Mouse (Mus musculus) E14TG2a.4 (cell line): ENCODE data around the gene Xylb.
A peak's percentile ranks its signal among the peaks of the same experiment; 100 is the strongest.

Source experiments
- H3K27me3 ChIP-seq: 2 replicates; pipeline ENCODE4 v1.6.1; 2014; ENCODE audit warnings: low read length, control low read depth; ENCODE audit not compliant: insufficient read depth
- H3K36me3 ChIP-seq: 2 replicates; pipeline ENCODE4 v1.6.1; 2014; ENCODE audit warnings: low read length, control low read depth; ENCODE audit not compliant: insufficient read depth
- H3K4me1 ChIP-seq: replicated peaks from 2 replicates; pipeline ENCODE4 v1.6.1; 2014; ENCODE audit warnings: low read depth, low read length, control low read depth
- H3K4me3 ChIP-seq: replicated peaks from 2 replicates; pipeline ENCODE4 v1.5.1; 2014; ENCODE audit warnings: mild to moderate bottlenecking, low read length
- H3K9me3 ChIP-seq: 2 replicates; pipeline ENCODE4 v1.6.1; 2014; ENCODE audit warnings: low read length, control low read depth
- CTCF ChIP-seq: conservative IDR thresholded peaks from 2 replicates; pipeline ENCODE4 v1.5.1; 2014; ENCODE audit warnings: low read length
- NANOG ChIP-seq: IDR thresholded peaks from 2 replicates; pipeline ENCODE4 v1.6.1; 2014; ENCODE audit warnings: borderline replicate concordance, low read length, mixed read lengths
- POU5F1 ChIP-seq: IDR thresholded peaks from 2 replicates; pipeline ENCODE4 v1.6.1; 2014; ENCODE audit warnings: low read length, borderline replicate concordance

Xylb gene

DNA sequence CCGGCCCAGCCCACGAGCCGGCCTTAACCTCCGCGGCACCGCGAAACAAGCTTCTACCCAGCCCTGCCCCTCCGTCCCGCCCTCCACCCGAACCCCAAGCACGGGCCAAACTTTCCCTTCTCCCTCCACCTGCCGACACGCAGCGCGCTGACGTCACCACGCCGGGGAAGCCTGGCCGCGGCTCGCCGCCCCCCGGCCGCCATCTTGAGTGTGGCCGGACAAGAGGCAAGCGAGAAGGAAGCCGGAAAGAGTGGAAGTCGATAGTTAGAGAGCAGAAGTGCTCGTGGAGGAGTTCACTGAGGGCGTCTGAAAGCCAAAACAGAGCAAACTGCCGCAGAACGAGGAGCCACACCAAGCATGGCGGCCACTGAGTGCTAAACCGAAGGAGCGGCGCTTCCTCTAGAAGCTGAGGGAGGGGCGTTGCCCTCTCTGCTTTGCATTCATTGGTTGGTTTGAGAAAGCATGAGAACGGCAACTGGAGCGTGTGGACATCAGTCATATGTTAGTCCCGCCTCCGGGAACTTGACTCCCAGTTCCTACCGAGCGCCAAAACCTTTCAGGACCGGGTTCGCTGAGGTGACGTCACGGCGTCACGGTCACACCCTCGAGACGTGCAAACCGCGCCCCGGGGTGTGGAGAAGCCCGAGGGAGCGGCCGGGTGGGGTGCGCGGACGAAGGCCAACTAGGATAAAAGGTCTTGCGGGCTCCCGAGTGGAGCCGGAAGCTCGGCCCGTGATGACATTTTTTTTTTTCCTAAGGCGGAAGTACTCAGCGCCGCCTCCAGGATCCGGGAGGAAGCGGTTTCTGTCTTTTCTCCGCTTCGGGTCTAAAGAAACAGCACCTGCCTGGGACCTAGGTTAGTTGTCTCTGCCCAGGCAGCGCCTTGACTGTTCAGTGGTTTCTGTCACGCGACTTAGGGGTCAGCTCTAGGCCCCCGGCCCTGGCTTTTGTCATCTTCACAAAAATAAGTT lies 34.6 kb upstream of the Xylb start, which contains the start of gene Oxsr1:
Gene Oxsr1 (minus strand): TSS at position 139 of the 971 bp plus-strand sequence.
- TF ChIP-seq NANOG (no peak), POU5F1 (no peak), CTCF (peak; percentile 46)
- peak within 1 kb of the TSS; percentile 99 for H3K4me3 ChIP-seq
- no peaks in the 10 kb centered on the region for H3K9me3 ChIP-seq
- H3K27me3 ChIP-seq: no peaks in the 10 kb centered on the region
- H3K4me1 ChIP-seq: peaks cover 41% of the 10 kb centered on the region
- peaks cover 24% of the 10 kb centered on the region for H3K36me3 ChIP-seq

DNA sequence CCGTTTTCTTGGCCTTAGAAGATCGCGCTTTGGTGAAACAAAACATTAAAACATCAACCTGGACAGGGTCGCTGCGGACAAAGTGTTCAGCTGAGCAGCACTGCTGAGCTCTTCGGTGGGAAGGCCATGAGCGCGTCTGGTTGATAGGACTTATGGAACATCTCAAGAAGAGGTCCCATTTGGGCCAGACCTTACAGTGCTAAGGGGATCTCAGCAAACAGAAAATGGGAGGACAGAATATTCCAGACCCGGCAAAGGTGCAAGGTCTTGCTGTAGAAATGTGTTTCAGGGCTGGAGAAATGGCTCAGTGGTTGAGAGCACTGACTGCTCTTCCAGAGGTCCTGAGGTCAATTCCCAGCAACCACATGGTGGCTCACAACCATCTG lies 33.9 kb upstream of the Xylb start:
- peaks cover 18% of the 10 kb centered on the region for H3K36me3 ChIP-seq
- no peaks in the 10 kb centered on the region for H3K27me3 ChIP-seq
- H3K4me3 ChIP-seq: peak overlapping the region; percentile 99
- no peaks in the 10 kb centered on the region for H3K9me3 ChIP-seq
- H3K4me1 ChIP-seq: peaks cover 39% of the 10 kb centered on the region
- TF ChIP-seq NANOG: no peak
- no peak for TF ChIP-seq POU5F1
- TF ChIP-seq CTCF: no peak

- no peak for TF ChIP-seq POU5F1
- no peak for TF ChIP-seq CTCF
- no peak for TF ChIP-seq NANOG
- no peaks in the 10 kb centered on the region for H3K27me3 ChIP-seq
- H3K36me3 ChIP-seq: peaks cover 10% of the 10 kb centered on the region
- H3K9me3 ChIP-seq: no peaks in the 10 kb centered on the region
- H3K4me3 ChIP-seq: peak overlapping the region; percentile 99
- H3K4me1 ChIP-seq: peaks cover 30% of the 10 kb centered on the region
These were observed 33.1 kb upstream of the Xylb start for GRCm38 (mm10) chr9:119324130-119324529.

DNA sequence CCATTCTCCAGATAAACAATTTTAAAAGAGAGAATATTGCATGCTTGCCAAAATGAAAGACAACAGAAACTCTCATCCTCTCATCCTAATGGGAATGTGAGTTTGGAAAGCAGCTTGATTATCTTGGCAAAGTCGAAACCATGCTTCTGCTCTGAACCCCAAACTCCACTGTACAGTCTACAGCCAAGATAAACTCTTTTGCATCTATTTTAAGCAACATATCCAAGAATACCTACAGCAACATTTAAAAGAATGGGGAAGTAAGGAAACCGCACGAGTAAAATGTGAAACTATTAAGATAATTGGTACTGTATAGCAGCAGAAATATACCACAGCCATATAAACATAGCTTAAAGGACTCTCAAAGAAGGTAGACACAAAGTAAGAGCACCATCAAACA lies 28.7 kb upstream of the Xylb start:
- no peaks in the 10 kb centered on the region for H3K36me3 ChIP-seq
- no peak overlapping the region for H3K4me3 ChIP-seq
- peaks cover 12% of the 10 kb centered on the region; the same call in 1 of the 2 replicates for H3K27me3 ChIP-seq
- H3K4me1 ChIP-seq: peaks cover 14% of the 10 kb centered on the region
- no peaks in the 10 kb centered on the region for H3K9me3 ChIP-seq
- TF ChIP-seq POU5F1: no peak
- no peak for TF ChIP-seq NANOG
- TF ChIP-seq CTCF: no peak

GRCm38 (mm10) chr9:119330186-119330963 lies 26.8 kb upstream of the Xylb start:
- H3K9me3 ChIP-seq: no peaks in the 10 kb centered on the region
- H3K4me1 ChIP-seq: peaks cover 11% of the 10 kb centered on the region
- no peak overlapping the region for H3K4me3 ChIP-seq
- peaks cover 12% of the 10 kb centered on the region; the same call in 1 of the 2 replicates for H3K27me3 ChIP-seq
- no peaks in the 10 kb centered on the region for H3K36me3 ChIP-seq
- TF ChIP-seq NANOG (no peak), CTCF (no peak), POU5F1 (no peak)

GRCm38 (mm10) chr9:119334324-119334723 lies 22.9 kb upstream of the Xylb start:
- H3K4me1 ChIP-seq: peaks cover 17% of the 10 kb centered on the region
- no peak overlapping the region for H3K4me3 ChIP-seq
- peaks cover 12% of the 10 kb centered on the region; the same call in 1 of the 2 replicates for H3K36me3 ChIP-seq
- no peak for TF ChIP-seq POU5F1
- TF ChIP-seq CTCF: no peak
- TF ChIP-seq NANOG: no peak
- H3K9me3 ChIP-seq: no peaks in the 10 kb centered on the region
- H3K27me3 ChIP-seq: peaks cover 23% of the 10 kb centered on the region

DNA sequence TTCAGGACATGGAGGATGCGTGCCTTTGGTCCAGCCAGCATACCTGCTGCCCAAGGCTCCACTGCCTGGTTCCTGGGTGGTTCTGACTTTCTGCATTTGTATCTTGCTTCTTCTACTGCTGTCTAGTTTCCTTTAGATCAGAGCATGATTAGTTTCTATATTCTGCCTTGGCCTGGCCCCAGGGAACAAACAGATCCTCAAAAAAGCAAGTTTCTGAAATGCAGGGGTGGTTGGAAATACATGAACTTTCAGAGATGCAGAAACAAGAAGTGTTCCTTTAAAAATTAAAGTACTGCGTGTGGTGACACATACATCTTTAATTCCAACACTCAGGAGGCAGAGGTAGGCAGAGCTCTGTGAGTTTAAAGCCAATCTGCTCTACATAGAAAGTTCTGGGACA lies 22.3 kb upstream of the Xylb start:
- Histone ChIP-seq H3K4me1 (peaks cover 22% of the 10 kb centered on the region), H3K36me3 (peaks cover 12% of the 10 kb centered on the region; the same call in 1 of the 2 replicates), H3K9me3 (no peaks in the 10 kb centered on the region), H3K4me3 (no peak overlapping the region), H3K27me3 (peaks cover 28% of the 10 kb centered on the region)
- no peak for TF ChIP-seq CTCF

DNA sequence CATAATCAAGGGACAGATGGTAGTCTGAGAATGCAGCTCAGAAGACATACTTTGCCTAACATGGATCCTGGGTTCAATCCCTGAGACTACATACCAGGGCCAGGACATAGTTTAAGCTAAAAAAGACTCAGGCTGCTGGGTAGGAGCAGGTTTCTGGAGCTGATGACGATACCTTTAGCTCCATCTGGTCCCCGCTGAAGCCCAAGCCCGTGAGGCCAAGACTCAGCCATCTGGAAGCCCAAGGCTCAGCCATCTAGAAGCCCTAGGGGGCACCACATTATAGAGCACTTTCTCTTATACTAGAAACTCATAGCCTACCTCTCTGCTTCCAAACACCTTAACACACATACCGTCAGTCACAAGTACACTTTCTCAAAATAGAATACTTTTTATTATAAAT lies 21.6 kb upstream of the Xylb start:
- no peak overlapping the region for H3K4me3 ChIP-seq
- TF ChIP-seq NANOG: no peak
- no peak for TF ChIP-seq CTCF
- no peak for TF ChIP-seq POU5F1
- peaks cover 30% of the 10 kb centered on the region for H3K4me1 ChIP-seq
- H3K27me3 ChIP-seq: peaks cover 26% of the 10 kb centered on the region
- H3K36me3 ChIP-seq: peaks cover 12% of the 10 kb centered on the region; the same call in 1 of the 2 replicates
- no peaks in the 10 kb centered on the region for H3K9me3 ChIP-seq
